In the genomic region with DNA sequence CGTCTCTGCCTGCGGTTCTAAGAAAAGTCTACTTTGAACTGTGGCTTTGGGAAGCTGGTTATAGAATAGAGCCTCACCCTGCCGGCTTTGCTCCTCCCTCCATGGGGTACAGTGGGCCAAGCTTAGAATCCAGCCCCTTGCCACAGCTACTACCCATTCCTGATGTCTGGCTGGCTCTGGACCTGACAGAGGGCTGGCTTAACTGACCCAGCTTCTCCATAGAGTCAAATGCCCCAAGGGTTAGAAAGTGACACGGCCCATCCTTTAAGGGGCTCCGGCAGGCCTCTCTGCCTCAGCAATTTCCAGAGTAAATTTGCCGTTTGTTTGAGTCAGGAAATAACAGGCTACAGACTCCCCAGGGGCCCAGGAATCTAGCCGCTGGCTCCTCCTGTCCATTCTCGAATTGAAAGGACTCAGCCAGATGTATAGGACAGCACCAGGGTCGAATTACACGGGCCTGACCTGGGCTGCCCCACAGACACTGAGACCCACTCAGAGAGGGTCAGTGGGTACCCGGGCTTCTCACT, we compare ENCODE assay signal across 10 mouse cellular contexts. TPM values are rescaled to one million over a fixed set of nuclear protein-coding genes. Genes with fewer than 3 reads are reported as not detected.
DNase-seq lines count a peak whose midpoint lies in the region; ATAC-seq and TF ChIP-seq lines count a peak whose summit lies in the region.
"Had no signal": no experiment of that assay in that cellular context is flagged by ENCODE, and none has a peak within 500 bp of the region (broad histone marks: within the 10 kb centered on the region; RNA-seq: fewer than 3 reads in every experiment).

No protein-coding gene starts in this region.

- peak overlapping the region; percentile 10; the same call in 1 of the 2 replicates for H3K27ac ChIP-seq in heart, embryonic 11.5 days (ENCODE audit: low read depth, low read length)
- H3K27ac ChIP-seq in midbrain, embryonic 10.5 days (replicated peaks) = peak overlapping the region; percentile 70
- no peak overlapping the region for H3K27ac ChIP-seq in midbrain, postnatal 0 days (ENCODE audit: low read depth, low read length)
- H3K27ac ChIP-seq in limb, embryonic 11.5 days (replicated peaks; ENCODE audit: low read depth, low read length) = peak overlapping the region; percentile 71; the same call in 1 of the 2 replicates
- H3K27ac ChIP-seq in stomach, postnatal 0 days (replicated peaks) = no peak overlapping the region

- WGBS in heart, embryonic 11.5 days (ENCODE audit: insufficient replicate concordance) = 9% methylated on average over 11 of the region's 11 CpGs
- 2% methylated on average over 11 of the region's 11 CpGs for WGBS in midbrain, embryonic 10.5 days
- 6% methylated on average over 11 of the region's 11 CpGs for WGBS in midbrain, postnatal 0 days
- 2% methylated on average over 11 of the region's 11 CpGs for WGBS in limb, embryonic 11.5 days
- WGBS in stomach, postnatal 0 days = 14% methylated on average over 11 of the region's 11 CpGs

- peak overlapping the region; percentile 43; the same call in 1 of the 2 replicates for H3K9ac ChIP-seq in heart, embryonic 11.5 days (ENCODE audit: low read depth, low read length)
- no peak overlapping the region for H3K9ac ChIP-seq in midbrain, postnatal 0 days (replicated peaks; ENCODE audit: low read length, poor library complexity, severe bottlenecking)
- peak overlapping the region; percentile 30; the same call in 1 of the 2 replicates for H3K9ac ChIP-seq in limb, embryonic 11.5 days (ENCODE audit: low read length)
- no peak overlapping the region for H3K9ac ChIP-seq in stomach, postnatal 0 days (ENCODE audit: low read length)

- no peak overlapping the region; the same call in 1 of the 2 replicates for H3K4me2 ChIP-seq in heart, embryonic 11.5 days
- H3K4me2 ChIP-seq in midbrain, postnatal 0 days (ENCODE audit: low read depth, low read length, poor library complexity, severe bottlenecking) = no peak overlapping the region
- H3K4me2 ChIP-seq in limb, embryonic 11.5 days (ENCODE audit: low read depth, severe bottlenecking) = no peak overlapping the region
- 0 out of 2 replicates have a peak overlapping the region, but pooled peaks have one; percentile 11 for H3K4me2 ChIP-seq in stomach, postnatal 0 days (replicated peaks; ENCODE audit: low read depth)

- ATAC-seq in heart, embryonic 11.5 days (replicated peaks; ENCODE audit: insufficient number of reproducible peaks, low FRiP score, low TSS enrichment) = no peak; the same call in 1 of the 2 replicates
- ATAC-seq in midbrain, postnatal 0 days (ENCODE audit: low FRiP score) = no peak
- 0 out of 2 replicates have a peak, but pooled peaks have one; percentile 21 for ATAC-seq in limb, embryonic 11.5 days (ENCODE audit: insufficient number of reproducible peaks, low FRiP score, low TSS enrichment, low read depth)
- ATAC-seq in stomach, postnatal 0 days (ENCODE audit: low FRiP score, low TSS enrichment) = no peak

- no peaks in the 10 kb centered on the region for H3K27me3 ChIP-seq in heart, embryonic 11.5 days (ENCODE audit: control insufficient read depth, insufficient read depth, low read length)
- H3K27me3 ChIP-seq in midbrain, embryonic 10.5 days (ENCODE audit: low read depth, poor library complexity, severe bottlenecking) = peaks cover 38% of the 10 kb centered on the region
- H3K27me3 ChIP-seq in midbrain, postnatal 0 days (ENCODE audit: insufficient read depth, low read length) = no peaks in the 10 kb centered on the region
- no peaks in the 10 kb centered on the region for H3K27me3 ChIP-seq in limb, embryonic 11.5 days (ENCODE audit: control insufficient read depth, insufficient read depth, low read length)
- H3K27me3 ChIP-seq in stomach, postnatal 0 days (ENCODE audit: control insufficient read depth, insufficient read depth, low read length) = no peaks in the 10 kb centered on the region

- no peak for DNase-seq in heart, postnatal 25 days (ENCODE audit: low spot score)
- no peak for DNase-seq in midbrain, embryonic 10.5 days (ENCODE audit: low spot score)
- no peak for DNase-seq in midbrain, postnatal 0 days (ENCODE audit: low spot score)
- DNase-seq in limb, embryonic 11.5 days (ENCODE audit: low spot score) = peak; percentile 52
- no peak for DNase-seq in stomach, postnatal 0 days (ENCODE audit: low spot score)
- no peak for DNase-seq in frontal cortex, postnatal 10 days (ENCODE audit: low spot score in 2 of 2)
- no peak for DNase-seq in left cerebral cortex, postnatal 4 days

- H3K4me1 ChIP-seq in heart, embryonic 11.5 days (ENCODE audit: control insufficient read depth, insufficient read depth, low read length) = peaks cover 14% of the 10 kb centered on the region
- peaks cover 48% of the 10 kb centered on the region for H3K4me1 ChIP-seq in midbrain, embryonic 10.5 days
- H3K4me1 ChIP-seq in midbrain, postnatal 0 days (ENCODE audit: insufficient read depth, low read length) = no peaks in the 10 kb centered on the region
- H3K4me1 ChIP-seq in limb, embryonic 11.5 days (ENCODE audit: control insufficient read depth, insufficient read depth, low read length) = peaks cover 30% of the 10 kb centered on the region
- no peaks in the 10 kb centered on the region for H3K4me1 ChIP-seq in stomach, postnatal 0 days (replicated peaks; ENCODE audit: control insufficient read depth, insufficient read depth)

- H3K9me3 ChIP-seq in heart, embryonic 11.5 days (replicated peaks; ENCODE audit: control insufficient read depth, low read length) = no peaks in the 10 kb centered on the region
- H3K9me3 ChIP-seq in midbrain, embryonic 10.5 days (replicated peaks) = peaks cover 6% of the 10 kb centered on the region
- no peaks in the 10 kb centered on the region for H3K9me3 ChIP-seq in midbrain, postnatal 0 days (ENCODE audit: low read length)
- H3K9me3 ChIP-seq in limb, embryonic 11.5 days (ENCODE audit: control insufficient read depth, low read length) = no peaks in the 10 kb centered on the region
- no peaks in the 10 kb centered on the region for H3K9me3 ChIP-seq in stomach, postnatal 0 days (ENCODE audit: control insufficient read depth, low read length)

- no peaks in the 10 kb centered on the region for H3K36me3 ChIP-seq in heart, embryonic 11.5 days (ENCODE audit: control insufficient read depth, insufficient read depth, low read length)
- no peaks in the 10 kb centered on the region for H3K36me3 ChIP-seq in midbrain, embryonic 10.5 days
- H3K36me3 ChIP-seq in midbrain, postnatal 0 days (ENCODE audit: insufficient read depth, low read length) = no peaks in the 10 kb centered on the region
- no peaks in the 10 kb centered on the region for H3K36me3 ChIP-seq in limb, embryonic 11.5 days (ENCODE audit: control insufficient read depth, insufficient read depth, low read length)
- no peaks in the 10 kb centered on the region for H3K36me3 ChIP-seq in stomach, postnatal 0 days (ENCODE audit: control insufficient read depth, insufficient read depth, low read length)

- H3K4me3 ChIP-seq in heart, embryonic 11.5 days (ENCODE audit: low read depth, low read length) = no peak overlapping the region
- H3K4me3 ChIP-seq in midbrain, embryonic 10.5 days = 0 out of 2 replicates have a peak overlapping the region, but pooled peaks have one; percentile 11
- H3K4me3 ChIP-seq in midbrain, postnatal 0 days (ENCODE audit: low read depth, low read length) = no peak overlapping the region
- H3K4me3 ChIP-seq in limb, embryonic 11.5 days (ENCODE audit: low read depth, low read length) = no peak overlapping the region
- no peak overlapping the region for H3K4me3 ChIP-seq in stomach, postnatal 0 days (ENCODE audit: low read depth, low read length)

- intact Hi-C loops in heart, postnatal 25 days (cut with DNase I) = no loop called here
- intact Hi-C loops in left cerebral cortex, postnatal 4 days (cut with DNase I) = no loop called here

- no peak for TF ChIP-seq EP300 in stomach, postnatal 0 days (optimal IDR thresholded peaks at IDR 0.05)

- TF ChIP-seq CTCF in midbrain, postnatal 0 days (IDR thresholded peaks at IDR 0.05) = no peak
- TF ChIP-seq CTCF in stomach, postnatal 0 days (IDR thresholded peaks at IDR 0.05; ENCODE audit: low read depth) = no peak

RNA-seq across cellular contexts. Expression of gene Gpr142, which starts 24.5 kb away (rescaled TPM):
- 0.27 TPM in 1 of 2 replicates, not detected in the other for polyA plus RNA-seq in heart, embryonic 11.5 days (2014; fragmentation: Nextera tagmentation; extraction: Ambion mirVana)
- not detected for total RNA-seq in heart, postnatal 25 days (2021)
- polyA plus RNA-seq in midbrain, embryonic 10.5 days (2016; fragmentation: Nextera tagmentation; extraction: Ambion mirVana) = 0.27 and 0.36 TPM in 2 replicates
- not detected in 2 replicates for total RNA-seq in midbrain, postnatal 0 days (2014; rRNA removed)
- not detected in 2 replicates for polyA plus RNA-seq in midbrain, postnatal 0 days (2015; fragmentation: Nextera tagmentation; extraction: Ambion mirVana)
- polyA plus RNA-seq in limb, embryonic 11.5 days (2014; fragmentation: Nextera tagmentation; extraction: Ambion mirVana) = 0.13 TPM in 1 of 2 replicates, not detected in the other
- 0.08 TPM in 1 of 2 replicates, not detected in the other for polyA plus RNA-seq in stomach, postnatal 0 days (2015; fragmentation: Nextera tagmentation; extraction: Ambion mirVana)
- not detected for total RNA-seq in left cerebral cortex, postnatal 4 days (2021)
- total RNA-seq: neutrophil, adult 5-6 weeks had no signal
- polyA plus RNA-seq: thymus, postnatal 0 days had no signal

RNA-seq across cellular contexts. Expression of gene Btbd17, which starts 27.5 kb away (rescaled TPM):
- polyA plus RNA-seq in heart, embryonic 11.5 days (2014; fragmentation: Nextera tagmentation; extraction: Ambion mirVana) = 0.09 TPM in 1 of 2 replicates, not detected in the other
- not detected for total RNA-seq in heart, postnatal 25 days (2021)
- 57.3 and 69.1 TPM in 2 replicates for polyA plus RNA-seq in midbrain, embryonic 10.5 days (2016; fragmentation: Nextera tagmentation; extraction: Ambion mirVana)
- 46.9 and 68.2 TPM in 2 replicates for total RNA-seq in midbrain, postnatal 0 days (2014; rRNA removed)
- polyA plus RNA-seq in midbrain, postnatal 0 days (2015; fragmentation: Nextera tagmentation; extraction: Ambion mirVana) = 27.1 and 28.0 TPM in 2 replicates
- polyA plus RNA-seq in limb, embryonic 11.5 days (2014; fragmentation: Nextera tagmentation; extraction: Ambion mirVana) = 0.09 and 0.65 TPM in 2 replicates
- polyA plus RNA-seq in stomach, postnatal 0 days (2015; fragmentation: Nextera tagmentation; extraction: Ambion mirVana) = 0.44 and 0.74 TPM in 2 replicates
- total RNA-seq in left cerebral cortex, postnatal 4 days (2021) = 10 to 100 TPM; 12.5 to 14.7 TPM
- total RNA-seq: neutrophil, adult 5-6 weeks had no signal
- polyA plus RNA-seq: thymus, postnatal 0 days had no signal

RNA-seq across cellular contexts. Expression of gene Gprc5c, which starts 27.7 kb away (rescaled TPM):
- polyA plus RNA-seq in heart, embryonic 11.5 days (2014; fragmentation: Nextera tagmentation; extraction: Ambion mirVana) = 21.8 and 23.0 TPM in 2 replicates
- 1 to 10 TPM; 6.4 to 9.7 TPM for total RNA-seq in heart, postnatal 25 days (2021)
- polyA plus RNA-seq in midbrain, embryonic 10.5 days (2016; fragmentation: Nextera tagmentation; extraction: Ambion mirVana) = 19.0 TPM in 2 replicates
- 7.5 and 12.8 TPM in 2 replicates for total RNA-seq in midbrain, postnatal 0 days (2014; rRNA removed)
- 5.7 and 5.8 TPM in 2 replicates for polyA plus RNA-seq in midbrain, postnatal 0 days (2015; fragmentation: Nextera tagmentation; extraction: Ambion mirVana)
- 38.8 and 41.1 TPM in 2 replicates for polyA plus RNA-seq in limb, embryonic 11.5 days (2014; fragmentation: Nextera tagmentation; extraction: Ambion mirVana)
- polyA plus RNA-seq in stomach, postnatal 0 days (2015; fragmentation: Nextera tagmentation; extraction: Ambion mirVana) = 10.8 and 11.2 TPM in 2 replicates
- 1 to 10 TPM; 4.9 to 5.6 TPM for total RNA-seq in left cerebral cortex, postnatal 4 days (2021)

RNA-seq across cellular contexts. Expression of gene Kif19a, which starts 58.1 kb away (rescaled TPM):
- polyA plus RNA-seq in heart, embryonic 11.5 days (2014; fragmentation: Nextera tagmentation; extraction: Ambion mirVana) = 0.13 TPM in 1 of 2 replicates, not detected in the other
- total RNA-seq in heart, postnatal 25 days (2021) = under 1 TPM; 0.13 to 0.25 TPM
- 1.1 and 1.7 TPM in 2 replicates for polyA plus RNA-seq in midbrain, embryonic 10.5 days (2016; fragmentation: Nextera tagmentation; extraction: Ambion mirVana)
- 5.3 and 7.2 TPM in 2 replicates for total RNA-seq in midbrain, postnatal 0 days (2014; rRNA removed)
- polyA plus RNA-seq in midbrain, postnatal 0 days (2015; fragmentation: Nextera tagmentation; extraction: Ambion mirVana) = 0.85 and 1.3 TPM in 2 replicates
- 0.15 TPM in 1 of 2 replicates, not detected in the other for polyA plus RNA-seq in limb, embryonic 11.5 days (2014; fragmentation: Nextera tagmentation; extraction: Ambion mirVana)
- 0.35 and 0.58 TPM in 2 replicates for polyA plus RNA-seq in stomach, postnatal 0 days (2015; fragmentation: Nextera tagmentation; extraction: Ambion mirVana)
- total RNA-seq in left cerebral cortex, postnatal 4 days (2021) = 1 to 10 TPM; 2.7 to 2.9 TPM

Comparison
In these comparisons a context has a peak if more than half of its experiments do, and no peak if none do; other contexts are left out.
1. H3K27ac ChIP-seq: peak in heart, embryonic 11.5 days (single experiment), midbrain, embryonic 10.5 days (single experiment) and limb, embryonic 11.5 days (single experiment); none in midbrain, postnatal 0 days (single experiment) and stomach, postnatal 0 days (single experiment).
2. H3K9ac ChIP-seq: peak in heart, embryonic 11.5 days (single experiment) and limb, embryonic 11.5 days (single experiment); none in midbrain, postnatal 0 days (single experiment) and stomach, postnatal 0 days (single experiment).
3. RNA of gene Btbd17, which starts 27.5 kb away (polyA plus RNA-seq): 57.3 to 69.1 TPM in midbrain, embryonic 10.5 days and 27.1 to 28.0 TPM in midbrain, postnatal 0 days; 0.44 to 0.74 TPM in stomach, postnatal 0 days, 0.09 to 0.65 TPM in limb, embryonic 11.5 days and 0.09 TPM in heart, embryonic 11.5 days; every median in the first group is over 10 times any median in the second.